Mouse (Mus musculus) embryo, embryonic 10 days (tissue): ENCODE measurements around the gene Tbc1d15.

ENCODE experiments used
- DNase-seq: peaks from one replicate; pipeline ENCODE4 v3.0.0-alpha.2; 2015; ENCODE audit warnings: low spot score

Tbc1d15 gene

GRCm38 (mm10) chr10:115251088-115251934 is at the start of gene Tbc1d15:
Tbc1d15 (minus strand) TSS chr10:115251467.
- peak; percentile 99 for DNase-seq

GRCm38 (mm10) chr10:115298683-115299082 is 47.4 kb upstream of the Tbc1d15 start:
- DNase-seq, result no peak

GRCm38 (mm10) chr10:115297582-115297981 is 46.3 kb upstream of the Tbc1d15 start:
- DNase-seq, result no peak

GRCm38 (mm10) chr10:115296401-115296935 is 45.2 kb upstream of the Tbc1d15 start:
- no peak for DNase-seq

GRCm38 (mm10) chr10:115295162-115295561 is 43.9 kb upstream of the Tbc1d15 start:
- DNase-seq, result no peak

- no peak for DNase-seq
These were observed 43.4 kb upstream of the Tbc1d15 start for GRCm38 (mm10) chr10:115294715-115295114.

GRCm38 (mm10) chr10:115293946-115294345 is 42.7 kb upstream of the Tbc1d15 start:
- DNase-seq, result no peak

- DNase-seq, result no peak
These were observed 39.4 kb upstream of the Tbc1d15 start for GRCm38 (mm10) chr10:115290671-115291070.

GRCm38 (mm10) chr10:115288856-115289255 is 37.6 kb upstream of the Tbc1d15 start:
- DNase-seq, result no peak

- DNase-seq, result no peak
These were observed 32.9 kb upstream of the Tbc1d15 start for GRCm38 (mm10) chr10:115284170-115284569.

GRCm38 (mm10) chr10:115281381-115281780 is 30.1 kb upstream of the Tbc1d15 start:
- no peak for DNase-seq

GRCm38 (mm10) chr10:115271649-115272048 is 20.4 kb upstream of the Tbc1d15 start:
- no peak for DNase-seq

GRCm38 (mm10) chr10:115270612-115271390 is 19.5 kb upstream of the Tbc1d15 start:
- DNase-seq, result no peak

- no peak for DNase-seq
These were observed 11.8 kb upstream of the Tbc1d15 start for GRCm38 (mm10) chr10:115262926-115263562.

- no peak for DNase-seq
These were observed 11.0 kb upstream of the Tbc1d15 start for GRCm38 (mm10) chr10:115262261-115262660.

- no peak for DNase-seq
These were observed 10.2 kb upstream of the Tbc1d15 start for GRCm38 (mm10) chr10:115261428-115261827.

GRCm38 (mm10) chr10:115256162-115256561 is 4.9 kb upstream of the Tbc1d15 start:
- no peak for DNase-seq

- no peak for DNase-seq
These were observed 2.3 kb upstream of the Tbc1d15 start for GRCm38 (mm10) chr10:115253521-115253920.

- peak; percentile 62 for DNase-seq
These were observed 1.1 kb upstream of the Tbc1d15 start for GRCm38 (mm10) chr10:115252321-115252757.

- DNase-seq, result no peak
These were observed 806 bp downstream of the Tbc1d15 start for GRCm38 (mm10) chr10:115250235-115251087.

- no peak for DNase-seq
These were observed 3.2 kb downstream of the Tbc1d15 start for GRCm38 (mm10) chr10:115248041-115248440.
